Mouse (Mus musculus): ENCODE data around the gene Espn. TPM values are rescaled to one million over a fixed set of nuclear protein-coding genes. Genes with fewer than 3 reads are reported as not detected.
A peak's percentile ranks its signal among the peaks of the same experiment; 100 is the strongest.

Espn gene
- polyA plus RNA-seq, 1 experiment from 2014 or later: 2.3 TPM

- peak overlapping the region; percentile 4; the same call in 1 of the 2 replicates for H3K4me3 ChIP-seq (ENCODE audit: low read depth, low read length)
- 12% methylated on average over 65 of the region's 65 CpGs for WGBS (ENCODE audit: insufficient replicate concordance)
- no peak overlapping the region for H3K4me2 ChIP-seq (ENCODE audit: low read depth, low read length)
Measured at GRCm38 (mm10) chr4:152126026-152126920, 25.9 kb downstream of the Espn start.

DNA sequence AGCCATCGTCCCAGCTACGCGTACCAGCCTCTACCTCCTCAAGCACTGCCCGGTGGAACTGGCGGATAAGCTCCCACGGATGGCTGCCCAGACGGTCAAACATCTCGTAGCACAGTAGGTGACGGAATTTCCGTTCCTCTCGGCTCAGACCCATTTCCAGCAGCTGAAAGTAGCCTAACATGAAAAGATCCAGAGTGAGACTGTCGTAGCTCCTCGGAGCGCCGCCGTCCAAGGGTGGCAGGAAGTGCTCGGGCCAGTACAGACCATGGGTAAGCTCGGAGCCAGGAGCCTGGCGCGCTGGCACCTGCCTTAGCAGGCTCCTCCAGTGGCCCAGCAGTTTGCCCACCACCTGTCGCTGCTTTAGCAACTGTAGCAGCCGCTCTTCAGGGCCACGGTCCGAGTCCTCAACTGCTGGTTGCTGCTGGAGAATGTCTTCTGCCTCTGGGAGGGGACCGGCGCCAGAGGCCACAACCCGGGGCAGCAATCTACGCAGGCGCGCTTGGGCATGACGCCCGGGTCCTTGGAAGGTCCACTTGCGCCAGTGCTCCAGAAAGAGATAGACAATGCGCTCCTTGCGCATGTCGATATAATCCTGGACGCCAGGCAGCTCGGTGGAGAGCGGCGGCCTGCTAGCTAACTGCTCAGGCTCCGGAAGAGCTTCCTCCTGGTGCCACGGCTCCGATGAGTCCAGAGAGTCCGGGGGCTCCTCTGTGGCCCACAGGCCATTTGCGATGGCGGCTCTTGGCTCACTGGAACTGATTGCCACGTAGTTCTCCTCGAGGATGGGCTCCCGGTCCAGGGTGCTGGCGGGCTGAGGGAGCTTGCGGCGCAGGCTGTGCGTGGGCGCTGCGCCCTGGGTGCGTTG, 26.8 kb downstream of the Espn start:
- H3K27me3 ChIP-seq (ENCODE audit: control insufficient read depth, insufficient read depth, low read depth, low read length): peaks cover 100% of the 10 kb centered on the region
- no peak overlapping the region for H3K9ac ChIP-seq (ENCODE audit: low read depth, low read length)
- no peak for ATAC-seq (ENCODE audit: low read depth)
- peak overlapping the region; percentile 18; the same call in 1 of the 2 replicates for H3K4me2 ChIP-seq (ENCODE audit: low read depth, low read length)
- H3K4me3 ChIP-seq (ENCODE audit: low read depth, low read length): peak overlapping the region; percentile 4; the same call in 1 of the 2 replicates
- no peaks in the 10 kb centered on the region for H3K36me3 ChIP-seq (ENCODE audit: control insufficient read depth, insufficient read depth)
- 10% methylated on average over 56 of the region's 56 CpGs for WGBS (ENCODE audit: insufficient replicate concordance)
- H3K4me1 ChIP-seq (ENCODE audit: control insufficient read depth, low read depth, low read length): peaks cover 4% of the 10 kb centered on the region
- no peaks in the 10 kb centered on the region for H3K9me3 ChIP-seq (replicated peaks; ENCODE audit: control insufficient read depth, low read length)
- no peak overlapping the region for H3K27ac ChIP-seq (ENCODE audit: low read length)

More at GRCm38 (mm10) chr4:152126026-152126920, 25.9 kb downstream of the Espn start:
- Histone ChIP-seq H3K27ac (ENCODE audit: low read length) (no peak overlapping the region), H3K27me3 (ENCODE audit: control insufficient read depth, insufficient read depth, low read depth, low read length) (peaks cover 100% of the 10 kb centered on the region), H3K36me3 (ENCODE audit: control insufficient read depth, insufficient read depth) (no peaks in the 10 kb centered on the region), H3K9me3 (replicated peaks; ENCODE audit: control insufficient read depth, low read length) (no peaks in the 10 kb centered on the region), H3K4me1 (ENCODE audit: control insufficient read depth, low read depth, low read length) (peaks cover 9% of the 10 kb centered on the region), H3K9ac (ENCODE audit: low read depth, low read length) (no peak overlapping the region)
- no peak for ATAC-seq (ENCODE audit: low read depth)

- H3K4me1 ChIP-seq (ENCODE audit: control insufficient read depth, low read depth, low read length): peaks cover 5% of the 10 kb centered on the region
- H3K27ac ChIP-seq (ENCODE audit: low read length): no peak overlapping the region
- no peaks in the 10 kb centered on the region for H3K36me3 ChIP-seq (ENCODE audit: control insufficient read depth, insufficient read depth)
- no peak overlapping the region for H3K4me2 ChIP-seq (ENCODE audit: low read depth, low read length)
- H3K9me3 ChIP-seq (replicated peaks; ENCODE audit: control insufficient read depth, low read length): no peaks in the 10 kb centered on the region
- 9% methylated on average over 13 of the region's 13 CpGs for WGBS (ENCODE audit: insufficient replicate concordance)
- no peak overlapping the region for H3K9ac ChIP-seq (ENCODE audit: low read depth, low read length)
- ATAC-seq (ENCODE audit: low read depth): no peak
- H3K27me3 ChIP-seq (ENCODE audit: control insufficient read depth, insufficient read depth, low read depth, low read length): peaks cover 100% of the 10 kb centered on the region
- no peak overlapping the region for H3K4me3 ChIP-seq (ENCODE audit: low read depth, low read length)
Measured at GRCm38 (mm10) chr4:152124361-152124961, 27.7 kb downstream of the Espn start.

GRCm38 (mm10) chr4:152121183-152121505, 31.0 kb downstream of the Espn start:
- no peaks in the 10 kb centered on the region for H3K9me3 ChIP-seq (replicated peaks; ENCODE audit: control insufficient read depth, low read length)
- no peak overlapping the region for H3K27ac ChIP-seq (ENCODE audit: low read length)
- WGBS (ENCODE audit: insufficient replicate concordance): under 1% methylated on average over 12 of the region's 12 CpGs
- no peak overlapping the region for H3K4me3 ChIP-seq (ENCODE audit: low read depth, low read length)
- ATAC-seq (ENCODE audit: low read depth): no peak
- peaks cover 5% of the 10 kb centered on the region for H3K4me1 ChIP-seq (ENCODE audit: control insufficient read depth, low read depth, low read length)
- no peak overlapping the region for H3K9ac ChIP-seq (ENCODE audit: low read depth, low read length)
- H3K36me3 ChIP-seq (ENCODE audit: control insufficient read depth, insufficient read depth): no peaks in the 10 kb centered on the region
- no peak overlapping the region for H3K4me2 ChIP-seq (ENCODE audit: low read depth, low read length)
- peaks cover 100% of the 10 kb centered on the region for H3K27me3 ChIP-seq (ENCODE audit: control insufficient read depth, insufficient read depth, low read depth, low read length)

- Histone ChIP-seq H3K4me1 (ENCODE audit: control insufficient read depth, low read depth, low read length) (peaks cover 9% of the 10 kb centered on the region), H3K4me2 (ENCODE audit: low read depth, low read length) (peak overlapping the region; percentile 22), H3K4me3 (ENCODE audit: low read depth, low read length) (0 out of 2 replicates have a peak overlapping the region, but pooled peaks have one; percentile 16), H3K9me3 (replicated peaks; ENCODE audit: control insufficient read depth, low read length) (no peaks in the 10 kb centered on the region), H3K27ac (ENCODE audit: low read length) (no peak overlapping the region), H3K9ac (ENCODE audit: low read depth, low read length) (no peak overlapping the region), H3K27me3 (ENCODE audit: control insufficient read depth, insufficient read depth, low read depth, low read length) (peaks cover 100% of the 10 kb centered on the region), H3K36me3 (ENCODE audit: control insufficient read depth, insufficient read depth) (no peaks in the 10 kb centered on the region)
- no peak for ATAC-seq (ENCODE audit: low read depth)
- 4% methylated on average over 31 of the region's 31 CpGs for WGBS (ENCODE audit: insufficient replicate concordance)
Measured at GRCm38 (mm10) chr4:152120311-152121182, 31.6 kb downstream of the Espn start.

DNA sequence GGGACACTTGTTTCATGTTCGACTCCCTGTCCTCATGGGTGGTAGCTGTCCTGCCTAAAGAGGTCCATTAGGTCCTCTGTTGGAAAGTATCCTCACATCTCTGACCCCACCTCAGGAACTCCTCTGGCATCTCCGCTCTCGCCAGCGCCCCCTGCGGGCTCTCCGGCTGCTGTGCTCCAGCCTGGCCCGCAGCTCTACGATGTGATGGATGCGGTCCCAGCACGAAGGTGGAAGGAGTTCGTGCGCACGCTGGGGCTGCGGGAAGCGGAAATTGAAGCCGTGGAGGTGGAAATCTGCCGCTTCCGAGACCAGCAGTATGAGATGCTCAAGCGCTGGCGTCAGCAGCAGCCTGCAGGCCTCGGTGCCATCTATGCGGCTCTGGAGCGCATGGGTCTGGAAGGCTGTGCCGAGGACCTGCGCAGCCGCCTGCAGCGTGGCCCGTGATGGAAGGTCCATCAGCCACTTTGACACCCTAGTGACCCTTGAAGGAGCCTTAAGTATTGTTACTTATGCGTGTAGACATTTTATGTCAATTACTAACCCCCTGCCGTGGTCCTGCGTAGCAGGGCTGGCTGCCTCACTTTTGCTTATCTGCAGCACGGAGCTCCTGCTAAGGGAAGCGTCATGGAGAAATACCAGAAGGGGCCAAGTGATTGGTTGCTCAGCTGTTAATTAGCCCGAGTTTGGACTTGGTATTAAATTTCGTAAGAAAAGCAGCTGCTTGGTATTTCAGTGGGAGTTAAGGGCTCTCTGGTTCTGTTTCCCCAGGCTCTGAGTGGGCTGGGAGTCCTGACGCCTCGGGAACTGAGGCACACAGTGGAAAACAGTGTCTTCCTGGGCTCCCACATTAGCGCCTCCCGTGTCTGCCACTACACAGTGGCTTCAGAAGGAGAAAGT, 32.5 kb downstream of the Espn start:
- H3K27ac ChIP-seq (ENCODE audit: low read length): no peak overlapping the region
- peaks cover 10% of the 10 kb centered on the region for H3K4me1 ChIP-seq (ENCODE audit: control insufficient read depth, low read depth, low read length)
- H3K4me3 ChIP-seq (ENCODE audit: low read depth, low read length): no peak overlapping the region
- ATAC-seq (ENCODE audit: low read depth): no peak
- no peaks in the 10 kb centered on the region for H3K9me3 ChIP-seq (replicated peaks; ENCODE audit: control insufficient read depth, low read length)
- no peaks in the 10 kb centered on the region for H3K36me3 ChIP-seq (ENCODE audit: control insufficient read depth, insufficient read depth)
- WGBS (ENCODE audit: insufficient replicate concordance): 17% methylated on average over 39 of the region's 39 CpGs
- no peak overlapping the region for H3K9ac ChIP-seq (ENCODE audit: low read depth, low read length)
- H3K27me3 ChIP-seq (ENCODE audit: control insufficient read depth, insufficient read depth, low read depth, low read length): peaks cover 100% of the 10 kb centered on the region
- H3K4me2 ChIP-seq (ENCODE audit: low read depth, low read length): no peak overlapping the region

- ATAC-seq (ENCODE audit: low read depth): no peak
- no peak overlapping the region for H3K4me3 ChIP-seq (ENCODE audit: low read depth, low read length)
- peaks cover 10% of the 10 kb centered on the region for H3K4me1 ChIP-seq (ENCODE audit: control insufficient read depth, low read depth, low read length)
- no peak overlapping the region for H3K4me2 ChIP-seq (ENCODE audit: low read depth, low read length)
- 60% methylated on average over 9 of the region's 9 CpGs for WGBS (ENCODE audit: insufficient replicate concordance)
- peaks cover 3% of the 10 kb centered on the region for H3K36me3 ChIP-seq (ENCODE audit: control insufficient read depth, insufficient read depth)
- H3K9ac ChIP-seq (ENCODE audit: low read depth, low read length): no peak overlapping the region
- no peaks in the 10 kb centered on the region for H3K9me3 ChIP-seq (replicated peaks; ENCODE audit: control insufficient read depth, low read length)
- peaks cover 84% of the 10 kb centered on the region for H3K27me3 ChIP-seq (ENCODE audit: control insufficient read depth, insufficient read depth, low read depth, low read length)
- H3K27ac ChIP-seq (ENCODE audit: low read length): no peak overlapping the region
Measured at GRCm38 (mm10) chr4:152117538-152117937, 34.6 kb downstream of the Espn start.

Data from liver, embryonic 16.5 days (tissue).